Mouse (Mus musculus) megakaryocyte progenitor cell, adult 5-6 weeks (primary cell): ENCODE measurements around the gene Naa40. TPM values are rescaled to one million over a fixed set of nuclear protein-coding genes. Genes with fewer than 3 reads are reported as not detected.

Experiments used
- ATAC-seq: replicated peaks from 2 replicates; pipeline ENCODE4 v1.8.0; 2016; ENCODE audit warnings: mild to moderate bottlenecking, moderate TSS enrichment, inconsistent platforms; ENCODE audit not compliant: poor library complexity
- total RNA-seq, 2 experiments: library from RNA; stranded (forward) in 1 of 2; stranded (reverse) in 1 of 2; fragments of 157-497, 149-512 nt in 1 of 2; fragments of 200-1000 nt in 1 of 2; gene quantifications; 2 replicates each; pipeline versions ENCODE4 v1.2.3 to v1.2.4; 2015 to 2017

Gene Naa40
- total RNA-seq (2015) (49.8 and 57.5 TPM in 2 replicates), total RNA-seq (2017) (47.1 and 51.8 TPM in 2 replicates)

DNA sequence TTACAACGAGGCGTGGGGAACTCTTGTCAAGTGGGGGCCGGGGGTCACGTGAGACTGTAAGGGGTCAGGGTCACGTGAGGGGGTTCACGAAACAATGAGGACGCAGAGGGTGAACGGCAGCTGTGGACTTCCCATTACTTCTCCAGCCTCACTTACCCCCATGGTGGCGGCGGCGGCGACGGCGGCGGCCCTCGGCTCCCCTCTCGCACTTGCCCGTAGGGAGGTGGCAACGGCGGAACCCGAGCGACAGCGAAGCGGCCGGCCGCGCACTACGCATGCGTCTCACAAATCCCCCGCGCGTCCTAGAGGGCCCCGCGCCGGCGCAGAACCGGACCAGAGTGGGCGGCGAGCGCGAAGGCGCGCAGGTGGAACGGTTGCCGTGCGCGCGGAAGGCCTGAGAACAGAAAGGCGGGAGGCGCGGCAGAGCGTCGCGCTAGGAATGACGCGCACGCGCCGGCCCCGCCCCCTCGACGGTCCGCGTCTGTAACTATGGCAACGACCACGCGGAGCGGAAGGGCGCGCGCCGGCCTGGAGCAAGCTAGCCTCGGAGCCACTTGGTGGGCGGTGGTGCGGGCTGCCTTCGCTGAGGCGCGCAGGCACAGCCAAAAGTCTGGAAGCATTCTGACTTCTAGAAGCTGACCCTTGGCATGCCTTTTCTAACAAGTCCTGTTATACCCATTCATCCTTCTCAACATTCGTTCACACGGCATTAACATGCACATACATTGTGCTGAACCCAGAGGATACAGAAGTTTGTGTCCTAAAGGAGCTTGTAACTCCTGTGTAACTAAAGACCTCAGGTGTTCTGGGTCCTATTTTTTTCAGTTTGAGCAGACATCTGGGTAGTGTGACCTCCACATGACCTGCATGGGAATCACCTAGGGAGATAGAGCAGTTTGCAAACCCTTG is at the start of gene Naa40:
Naa40 (minus strand) TSS at position 402 of the 909 bp plus-strand sequence.
- peak; percentile 96 for ATAC-seq

DNA sequence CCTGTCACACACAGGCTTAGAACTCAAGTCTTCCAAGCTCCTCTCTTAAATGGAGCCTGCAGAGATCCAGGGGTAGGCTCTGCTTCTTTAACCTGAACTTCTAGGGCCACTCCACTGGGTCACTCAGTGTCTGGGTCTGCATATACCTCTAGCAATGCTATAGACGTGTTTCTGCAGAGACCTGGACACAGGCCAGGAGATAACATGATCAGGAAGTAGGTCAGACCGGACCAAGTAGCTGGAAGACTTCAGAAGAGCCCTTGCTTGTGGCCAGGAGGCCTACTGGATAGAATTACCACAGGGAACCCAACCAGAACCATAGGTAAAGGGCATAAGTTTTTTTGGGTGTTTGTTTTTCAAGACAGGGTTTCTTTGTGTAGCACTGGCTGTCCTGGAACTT is 48.8 kb upstream of the Naa40 start:
- ATAC-seq: no peak

DNA sequence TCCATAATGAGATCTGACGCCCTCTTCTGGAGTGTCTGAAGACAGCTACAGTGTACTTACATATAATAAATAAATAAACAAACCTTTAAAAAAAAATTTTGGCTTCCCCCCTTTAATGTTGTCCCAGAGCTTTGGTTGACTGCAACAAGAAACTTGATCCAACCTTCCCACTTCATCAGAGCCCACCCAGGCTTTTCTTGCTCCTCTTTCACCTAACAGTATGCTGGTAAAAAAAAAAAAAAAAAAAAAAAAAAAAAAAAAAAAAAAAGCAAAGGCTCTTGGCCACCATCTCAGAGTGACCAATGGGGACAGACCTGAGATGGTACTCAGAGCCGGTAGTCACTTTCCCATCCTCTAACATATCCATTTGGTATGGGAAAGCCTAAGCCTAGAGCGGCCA is 47.3 kb upstream of the Naa40 start:
- ATAC-seq: no peak

DNA sequence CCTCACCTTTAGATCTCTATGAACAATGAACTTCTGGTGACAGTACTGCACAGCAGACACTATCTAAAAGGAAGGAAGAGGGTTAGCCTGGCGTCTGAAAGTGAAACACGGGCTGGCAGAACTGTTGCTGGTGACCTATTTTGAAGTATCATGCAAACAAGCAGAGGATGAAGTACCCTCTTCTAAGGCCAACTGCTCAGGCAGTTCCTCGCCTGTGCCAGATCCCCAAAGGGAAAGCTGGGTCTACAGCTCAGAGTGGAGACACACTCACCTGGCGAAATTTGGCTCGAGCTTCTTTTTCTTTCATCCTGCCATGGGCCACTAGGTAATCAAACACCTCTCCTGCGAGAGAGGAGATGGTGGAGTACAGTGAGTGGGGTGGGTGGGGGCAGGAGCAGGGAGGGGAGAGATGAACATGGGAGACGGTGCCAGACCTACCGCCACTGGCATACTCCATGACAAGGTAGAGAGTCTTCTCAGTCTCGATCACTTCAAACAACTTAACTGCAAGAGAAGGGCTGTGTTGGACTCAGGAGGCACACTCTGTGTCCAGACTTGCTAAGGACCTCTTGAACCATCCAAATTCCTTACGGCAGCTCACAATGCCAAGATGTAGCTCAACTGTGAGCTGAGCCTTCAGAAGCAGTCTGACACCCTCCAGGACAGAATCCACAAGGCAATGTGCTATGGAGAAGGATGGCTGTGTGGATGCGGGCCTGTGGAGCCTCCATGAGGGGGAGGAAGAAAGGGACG is 45.8 kb upstream of the Naa40 start:
- no peak for ATAC-seq

DNA sequence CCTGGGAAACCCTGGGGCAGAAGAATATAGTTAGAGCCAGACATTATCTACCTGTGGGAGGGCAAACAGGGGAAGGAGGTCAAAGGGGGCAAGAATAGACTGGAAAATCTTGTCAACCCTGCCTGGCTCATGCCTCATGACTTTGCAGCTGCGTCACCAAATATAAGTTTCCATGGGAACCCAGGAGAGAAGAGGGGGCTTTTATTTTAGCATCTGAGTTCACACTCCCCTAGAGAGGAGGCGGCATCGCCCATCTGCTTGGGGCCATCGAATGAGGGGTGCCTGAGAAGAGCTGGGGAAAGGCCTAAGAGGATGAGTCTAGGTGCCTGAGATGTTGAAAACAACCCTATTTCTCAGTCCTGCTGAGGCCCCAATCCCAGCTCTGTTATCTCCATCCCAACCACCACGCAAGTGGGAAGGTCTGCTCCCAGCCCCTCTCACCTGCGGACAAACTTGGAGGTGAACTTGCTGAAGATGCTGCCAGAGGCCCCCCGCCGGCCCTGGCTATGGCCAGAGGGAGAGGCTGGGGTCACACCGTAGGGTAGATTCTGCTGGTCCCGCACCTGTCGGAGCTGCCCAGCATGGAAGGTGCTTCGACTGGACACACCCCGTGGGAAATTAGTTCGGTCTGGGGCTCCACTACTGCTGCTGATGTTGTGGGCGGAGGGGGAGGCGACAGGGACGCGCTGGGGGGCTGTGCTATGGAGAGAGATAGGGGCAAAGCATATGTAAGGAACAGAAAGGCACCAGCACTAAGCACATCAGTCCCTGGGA is 39.8 kb upstream of the Naa40 start:
- no peak for ATAC-seq

DNA sequence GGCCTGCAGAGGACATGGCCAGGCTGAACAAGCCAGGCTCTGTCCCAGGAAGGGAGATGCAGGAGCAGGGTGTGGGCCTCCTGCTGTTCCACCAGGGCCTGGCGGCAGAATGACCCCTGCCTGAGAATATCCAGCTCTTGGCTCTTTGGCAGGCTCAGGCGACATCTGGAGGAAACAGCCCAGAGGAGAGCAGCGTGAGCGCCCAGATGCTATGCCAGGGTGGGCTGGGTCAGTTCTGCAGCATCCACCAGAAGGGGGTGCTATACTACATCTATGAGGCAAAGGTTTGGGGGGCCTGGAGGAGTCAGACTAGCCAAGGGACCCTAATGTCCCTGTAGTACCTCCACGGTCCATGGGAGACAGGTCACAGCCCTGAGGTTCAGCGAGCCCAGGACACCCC is 38.1 kb upstream of the Naa40 start:
- ATAC-seq: peak; percentile 76

DNA sequence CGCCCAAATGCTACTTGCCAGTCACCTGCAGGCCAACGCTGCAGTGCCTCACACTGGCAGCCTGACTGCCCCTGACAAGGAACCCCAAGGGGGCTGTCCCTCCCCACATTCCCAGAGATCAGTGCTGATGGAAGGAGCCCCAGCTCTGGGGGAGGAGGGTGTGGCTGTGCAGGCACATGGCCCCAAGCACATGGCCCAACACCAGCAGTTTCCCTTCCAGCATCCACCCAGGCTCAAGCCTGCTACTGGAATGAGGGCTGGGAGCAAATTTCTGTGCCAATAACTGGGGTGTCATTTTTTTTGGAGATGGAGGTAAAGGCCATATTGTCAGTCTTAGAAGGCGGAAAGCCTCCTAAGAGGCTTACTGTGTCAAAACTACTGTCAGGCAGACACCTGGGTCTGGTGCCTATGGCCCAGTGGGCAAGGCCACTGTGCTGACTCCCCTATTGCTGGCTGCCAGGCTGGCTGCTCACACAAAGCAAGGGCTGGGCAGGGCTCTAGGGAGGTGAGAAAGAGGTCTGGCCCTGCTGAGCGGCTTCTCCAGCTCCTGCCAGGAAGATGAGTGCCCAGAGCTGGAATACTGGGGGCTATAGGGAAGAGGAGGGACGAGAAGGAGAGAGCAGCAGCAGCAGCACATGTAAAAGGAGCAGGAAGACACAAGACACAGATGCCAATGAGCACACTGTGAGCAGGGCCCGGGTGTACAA is 37.4 kb upstream of the Naa40 start:
- no peak for ATAC-seq

DNA sequence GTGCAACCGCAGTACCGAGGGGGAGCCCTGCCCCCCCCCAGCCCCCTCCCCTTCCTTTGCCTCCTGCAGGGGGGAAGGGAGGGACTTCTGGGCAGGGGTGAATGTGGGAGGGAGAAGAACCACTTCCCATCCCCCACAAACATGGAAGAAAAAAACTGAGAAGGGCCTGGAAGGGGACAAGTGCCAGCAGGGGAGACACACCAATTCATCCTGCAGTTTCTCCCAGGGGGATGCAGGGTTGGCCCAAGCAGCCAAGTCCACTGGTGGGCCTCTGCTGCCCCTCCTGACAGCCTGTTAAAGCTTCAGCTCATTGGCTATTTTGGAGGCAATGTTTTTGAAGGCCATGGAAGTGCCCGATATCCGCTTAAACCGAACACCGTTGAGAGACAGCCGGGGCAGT is 35.8 kb upstream of the Naa40 start:
- ATAC-seq: no peak

DNA sequence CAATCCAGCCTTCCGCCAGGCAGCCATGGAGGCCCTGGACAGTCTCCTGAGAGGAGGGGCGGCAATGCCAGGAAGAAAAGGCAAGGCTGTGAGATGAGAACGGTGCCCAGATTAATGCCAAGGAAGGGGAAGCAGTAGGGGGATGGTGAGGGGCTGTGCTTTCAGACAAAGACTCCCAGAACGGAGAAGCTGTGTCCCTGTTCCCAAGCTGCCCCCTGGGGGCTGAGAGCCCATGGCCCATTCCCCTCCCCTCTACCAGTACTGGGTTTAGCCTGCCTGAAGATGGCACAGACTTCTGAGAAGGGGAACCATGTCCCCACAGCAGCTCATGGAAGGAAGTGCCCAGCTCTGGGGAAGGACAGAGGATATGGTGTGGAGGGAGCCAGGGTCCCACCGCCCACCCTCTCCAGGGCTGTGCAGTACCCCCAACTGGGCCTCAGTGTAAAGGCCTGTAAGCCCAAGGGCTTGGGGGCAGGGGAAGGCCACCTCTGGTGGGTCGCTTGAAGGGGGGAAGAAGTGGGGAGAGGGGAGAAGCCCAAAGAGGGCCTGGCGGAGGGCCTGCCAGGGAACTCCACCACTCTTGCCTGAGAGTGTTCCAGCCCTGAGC is 35.2 kb upstream of the Naa40 start:
- ATAC-seq: no peak

DNA sequence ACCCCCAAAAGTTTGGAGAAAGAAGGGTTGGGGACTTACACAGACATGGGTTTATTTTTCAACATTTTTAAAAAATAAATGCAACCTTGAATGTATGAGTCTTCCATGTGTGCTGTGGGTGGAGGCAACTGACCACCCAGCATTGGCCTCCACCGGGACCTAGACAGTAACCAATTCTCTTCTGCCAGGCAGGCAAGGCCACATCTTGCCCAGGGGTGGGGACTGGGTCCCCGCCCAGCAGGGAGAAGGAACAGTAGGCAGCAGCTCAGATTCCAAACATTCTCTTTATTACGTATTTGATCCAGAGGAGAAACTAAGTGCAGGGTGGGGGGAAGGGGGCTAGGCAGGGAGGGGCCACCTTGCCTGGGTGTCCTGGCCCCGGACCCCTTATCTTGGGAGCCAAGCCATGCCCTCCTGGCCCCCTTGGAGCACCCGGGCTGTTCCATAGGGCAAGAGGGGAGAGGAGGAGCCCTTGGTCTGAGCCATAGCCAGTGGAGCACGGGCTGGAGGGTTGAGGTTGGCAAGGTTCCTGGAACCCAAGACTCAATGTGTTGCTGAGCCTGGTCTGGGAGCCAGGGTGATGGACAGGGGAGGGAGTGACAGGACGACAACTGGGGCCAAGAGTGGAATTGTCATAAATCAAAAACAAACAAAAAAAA is 34.3 kb upstream of the Naa40 start:
- ATAC-seq: no peak

DNA sequence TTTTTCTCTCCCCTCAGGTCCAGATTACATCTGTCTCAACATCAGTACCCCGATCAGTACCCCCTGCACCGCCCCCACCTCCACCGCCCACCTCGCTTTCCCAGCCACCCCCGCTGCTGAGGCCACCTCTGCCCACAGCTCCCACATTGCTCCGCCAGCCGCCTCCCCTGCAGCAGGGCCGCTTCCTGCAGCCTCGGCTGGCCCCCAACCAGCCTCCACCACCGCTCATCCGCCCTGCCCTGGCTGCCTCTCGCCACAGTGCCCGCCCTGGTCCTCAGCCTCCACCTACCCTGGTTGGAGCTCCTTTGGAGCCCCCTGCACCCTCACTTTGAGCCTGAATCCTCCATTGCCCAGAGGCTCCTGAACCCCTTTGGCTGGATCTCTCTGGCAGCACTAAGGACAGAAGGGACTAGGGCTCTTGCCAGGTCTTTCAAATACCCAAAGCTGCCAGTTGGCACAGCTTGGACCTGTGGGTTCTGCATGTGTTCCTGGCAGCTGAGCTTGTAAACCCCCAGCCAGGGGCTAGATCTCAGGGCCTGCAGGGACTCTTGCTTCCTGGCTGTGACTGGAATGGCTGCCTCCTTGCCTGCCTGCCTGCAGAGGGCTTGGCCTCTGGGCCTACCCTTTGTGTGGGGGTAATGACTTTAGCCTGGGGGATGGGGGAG is 33.5 kb upstream of the Naa40 start:
- 0 out of 2 replicates have a peak, but pooled peaks have one; percentile 20 for ATAC-seq

DNA sequence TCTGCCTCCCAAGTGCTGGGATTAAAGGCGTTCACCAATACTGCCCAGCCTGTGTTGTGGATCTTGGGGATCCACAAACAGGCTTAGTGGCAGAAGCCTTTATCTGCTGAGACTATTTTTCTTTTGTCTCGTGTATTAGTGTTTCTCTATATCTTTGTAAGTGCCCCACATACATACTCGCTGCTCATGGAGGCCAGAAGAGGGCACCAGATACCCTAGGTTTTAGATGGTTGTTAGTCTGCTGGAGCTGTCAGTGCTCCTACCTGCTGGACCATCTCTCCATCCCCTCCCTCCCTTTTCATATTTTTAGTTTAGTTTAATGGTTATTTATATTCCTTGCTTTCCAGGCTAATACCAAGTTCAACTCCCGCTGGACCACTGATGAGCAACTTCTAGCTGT is 32.5 kb upstream of the Naa40 start:
- peak; percentile 45; the same call in 1 of the 2 replicates for ATAC-seq

DNA sequence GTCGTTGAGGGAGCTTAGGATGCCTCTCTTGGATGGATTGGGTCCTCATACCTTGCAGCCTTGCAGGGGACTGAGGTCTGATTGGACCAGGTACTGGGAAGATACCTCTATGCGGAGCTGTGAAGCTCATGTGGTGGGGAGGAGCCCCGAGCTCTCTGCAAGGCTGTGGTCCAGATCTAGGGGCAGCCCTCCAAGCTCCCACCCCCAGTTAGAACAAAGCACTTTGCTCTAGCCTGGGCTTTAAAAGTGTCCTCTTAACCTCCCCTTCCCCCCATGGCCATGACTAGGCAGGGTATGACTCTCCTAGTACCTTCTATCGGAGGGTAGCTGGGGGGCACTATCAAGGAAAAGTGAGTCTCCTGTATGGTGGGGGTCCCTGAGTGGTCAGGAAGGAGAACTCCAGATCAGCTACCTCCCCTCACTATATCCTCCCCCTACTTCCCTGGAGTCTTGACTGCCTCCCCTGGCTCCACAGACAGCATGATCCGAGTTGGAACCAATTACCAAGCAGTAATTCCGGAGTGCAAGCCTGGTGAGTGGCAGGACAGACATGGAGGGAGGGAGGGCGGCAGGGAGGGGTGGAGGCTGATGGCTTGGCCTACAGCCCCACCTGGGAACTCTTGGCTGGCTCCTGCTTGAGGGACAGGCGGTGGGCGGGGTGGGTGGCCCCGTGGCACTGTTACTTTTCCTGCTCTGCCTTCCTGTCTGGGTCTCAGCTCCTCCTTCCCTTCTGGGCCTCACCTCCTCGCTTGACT is 28.5 kb upstream of the Naa40 start:
- ATAC-seq: no peak

DNA sequence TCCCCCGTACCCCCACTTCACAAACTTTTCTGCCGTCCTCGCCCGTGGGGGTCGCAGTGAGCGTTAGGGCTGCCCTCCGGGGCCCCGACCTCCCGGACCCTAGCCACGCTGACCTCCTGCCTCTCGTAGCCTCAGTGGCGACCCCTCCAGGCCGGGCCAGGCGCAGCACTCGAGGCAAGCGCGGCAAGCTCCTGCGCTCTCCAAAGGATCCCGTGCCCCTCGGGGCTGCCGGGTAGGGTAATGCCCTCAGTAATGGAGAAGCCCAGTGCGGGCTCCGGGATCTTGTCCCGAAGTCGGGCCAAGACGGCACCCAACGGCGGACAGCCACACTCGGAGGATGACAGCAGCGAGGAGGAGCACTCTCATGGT is 27.7 kb upstream of the Naa40 start:
- ATAC-seq: peak; percentile 57

DNA sequence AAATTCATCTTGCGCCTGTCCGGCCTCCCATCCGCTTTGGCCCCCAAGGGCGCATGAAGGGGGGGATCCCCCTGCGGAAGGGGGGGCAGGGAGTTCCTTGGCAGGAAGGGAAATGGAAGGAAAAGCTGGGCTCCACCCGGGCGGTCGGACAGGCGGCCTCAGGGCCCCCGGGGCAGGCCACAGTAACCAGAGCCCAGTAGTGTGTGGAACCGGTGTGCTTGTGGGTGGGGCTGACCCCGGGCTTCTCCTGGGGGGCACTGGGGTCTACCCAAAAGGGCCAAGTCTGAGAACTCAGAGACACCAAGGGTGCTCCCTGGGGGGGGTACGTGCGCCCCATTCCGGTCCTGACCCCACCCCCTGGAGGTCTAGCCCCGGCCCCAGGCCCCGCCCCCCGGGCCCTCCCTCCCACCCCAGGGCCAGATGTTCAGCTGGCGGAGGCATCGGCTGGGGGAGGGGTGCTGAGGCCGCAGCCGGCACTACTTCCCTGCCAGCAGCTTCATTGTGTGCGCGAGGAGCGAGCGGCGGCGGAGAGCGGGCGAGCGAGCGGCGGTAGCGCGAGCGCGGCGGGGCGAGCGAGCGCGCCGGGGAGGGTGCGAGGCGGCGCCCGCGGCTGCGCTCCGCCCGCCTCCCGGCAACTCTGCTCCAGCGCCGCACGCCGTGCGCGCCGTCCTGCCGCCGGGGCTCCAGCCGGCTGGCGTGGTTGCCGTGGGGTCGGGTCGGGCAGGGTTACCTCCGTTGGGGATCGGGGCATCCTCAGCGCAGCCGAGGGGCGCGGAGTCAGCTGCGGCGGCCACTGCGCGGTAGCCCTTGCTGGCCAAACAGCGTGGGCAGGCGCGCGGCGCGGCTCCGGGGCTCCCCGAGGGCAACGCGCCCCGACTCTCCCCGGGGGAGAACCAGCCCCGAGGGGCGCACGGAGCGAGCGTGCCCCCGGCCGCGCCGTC is 27.1 kb upstream of the Naa40 start:
- peak; percentile 51 for ATAC-seq

DNA sequence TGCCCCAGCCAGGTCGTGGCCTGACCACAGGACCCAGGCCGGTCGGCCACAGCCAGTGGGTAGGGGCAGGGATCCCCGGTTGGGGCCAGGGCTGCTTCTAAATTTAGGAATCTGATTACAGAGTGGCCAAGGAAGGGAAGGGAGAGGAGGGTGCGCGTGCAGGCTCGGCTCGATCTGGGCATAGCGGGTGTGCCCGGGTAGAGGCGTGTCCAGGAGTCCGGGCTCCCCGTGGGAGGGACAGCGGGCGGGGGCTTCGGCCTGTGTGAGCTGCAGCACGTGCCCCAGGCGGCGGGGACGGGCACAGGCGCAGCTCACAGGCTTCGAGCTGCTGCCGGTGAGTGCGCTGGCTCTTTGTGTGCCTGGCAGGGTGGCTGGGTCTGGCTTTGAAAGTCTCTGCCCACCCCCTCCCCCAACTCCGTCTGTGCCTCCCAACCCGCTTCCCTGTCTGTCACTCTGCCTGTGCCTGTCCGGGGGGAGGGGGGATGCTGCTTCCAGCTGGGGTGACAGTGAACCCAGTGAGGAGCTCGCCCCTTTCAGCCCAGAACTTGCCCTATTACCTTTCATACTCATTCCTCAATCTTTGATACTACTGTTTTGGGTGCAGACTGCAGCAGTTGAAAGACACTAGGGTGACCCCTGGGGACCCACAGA is 26.2 kb upstream of the Naa40 start, which contains the start of gene Rcor2:
Rcor2 (plus strand) TSS at position 235 of the 651 bp plus-strand sequence.
- peak; percentile 13 for ATAC-seq

DNA sequence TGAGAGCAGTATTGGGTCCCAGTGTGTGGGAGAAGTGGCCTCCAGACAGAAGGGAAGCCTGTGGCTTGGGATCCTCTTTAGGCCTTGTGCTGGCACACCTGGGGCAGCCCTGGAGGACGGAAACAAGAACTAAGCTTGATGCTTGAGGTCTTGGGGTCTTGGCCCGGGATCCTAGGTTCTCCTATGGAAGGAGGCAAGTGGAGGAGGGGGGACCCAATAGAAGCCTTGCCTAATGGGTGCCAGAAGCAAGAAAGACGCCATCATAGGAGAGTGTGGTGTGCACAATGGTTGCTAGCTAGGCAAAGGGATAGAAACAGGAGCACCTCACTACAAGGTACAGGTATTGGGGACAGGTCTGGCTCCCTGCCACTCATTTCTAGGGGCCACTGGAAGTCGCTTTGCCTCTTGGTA is 25.4 kb upstream of the Naa40 start:
- no peak for ATAC-seq
